Mouse (Mus musculus): ENCODE results near the gene Gpbar1.

The Gpbar1 gene

GRCm38 (mm10) chr1:74295456-74296171 is 17.3 kb downstream of the Gpbar1 start:
- DNase-seq (ENCODE audit: low read depth): peak; percentile 71

DNA sequence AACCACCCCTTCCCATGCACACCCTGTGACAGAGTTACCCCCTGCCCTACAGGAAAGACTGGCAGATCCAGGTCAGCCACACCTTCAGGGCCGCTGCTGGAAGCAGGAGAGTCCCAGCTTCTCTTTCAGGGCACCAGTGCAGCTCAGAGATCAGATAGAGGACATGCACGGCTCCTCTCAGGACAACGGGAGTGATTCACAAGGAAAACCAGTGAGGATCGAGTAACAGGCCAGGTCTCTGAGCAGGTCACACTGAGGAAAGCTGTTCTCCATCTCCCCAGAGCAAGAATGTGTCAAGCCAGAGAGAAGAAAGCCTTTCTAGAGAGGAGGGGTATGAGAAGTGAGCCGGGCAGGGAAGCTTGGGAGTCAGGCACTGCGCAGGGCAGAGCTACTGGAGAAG is 18.1 kb downstream of the Gpbar1 start:
- no peak for DNase-seq (ENCODE audit: low read depth)

GRCm38 (mm10) chr1:74297269-74297668 is 18.9 kb downstream of the Gpbar1 start:
- no peak for DNase-seq (ENCODE audit: low read depth)

GRCm38 (mm10) chr1:74298157-74298750 is 19.9 kb downstream of the Gpbar1 start:
- no peak for DNase-seq (ENCODE audit: low read depth)

- no peak for DNase-seq (ENCODE audit: low read depth)
These were observed 20.6 kb downstream of the Gpbar1 start for GRCm38 (mm10) chr1:74298996-74299395.

GRCm38 (mm10) chr1:74300347-74301110 is 22.2 kb downstream of the Gpbar1 start:
- DNase-seq (ENCODE audit: low read depth): no peak

- DNase-seq (ENCODE audit: low read depth): no peak
These were observed 23.9 kb downstream of the Gpbar1 start for GRCm38 (mm10) chr1:74302229-74302628.

DNA sequence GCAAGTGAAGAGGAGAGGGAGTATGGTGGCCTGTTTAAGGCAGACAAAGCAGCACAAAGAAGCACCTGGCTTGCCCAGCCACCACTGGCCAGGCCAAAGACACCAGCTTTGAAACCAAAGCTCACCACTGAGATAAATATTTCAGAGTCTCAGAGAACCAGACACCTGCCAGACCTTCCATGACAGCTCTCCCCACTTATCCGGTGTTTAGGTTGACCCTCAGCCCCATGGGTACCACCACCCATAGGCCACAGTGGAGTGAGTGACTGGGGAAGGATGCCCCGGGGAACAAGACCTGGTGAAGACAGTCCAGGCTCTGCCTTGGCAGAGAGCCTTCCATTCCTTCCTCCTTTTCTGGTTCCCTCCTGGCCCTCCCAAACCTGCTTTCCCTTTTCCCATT is 24.5 kb downstream of the Gpbar1 start:
- DNase-seq (ENCODE audit: low read depth): no peak

- no peak for DNase-seq (ENCODE audit: low read depth)
These were observed 25.4 kb downstream of the Gpbar1 start for GRCm38 (mm10) chr1:74303509-74304338.

DNA sequence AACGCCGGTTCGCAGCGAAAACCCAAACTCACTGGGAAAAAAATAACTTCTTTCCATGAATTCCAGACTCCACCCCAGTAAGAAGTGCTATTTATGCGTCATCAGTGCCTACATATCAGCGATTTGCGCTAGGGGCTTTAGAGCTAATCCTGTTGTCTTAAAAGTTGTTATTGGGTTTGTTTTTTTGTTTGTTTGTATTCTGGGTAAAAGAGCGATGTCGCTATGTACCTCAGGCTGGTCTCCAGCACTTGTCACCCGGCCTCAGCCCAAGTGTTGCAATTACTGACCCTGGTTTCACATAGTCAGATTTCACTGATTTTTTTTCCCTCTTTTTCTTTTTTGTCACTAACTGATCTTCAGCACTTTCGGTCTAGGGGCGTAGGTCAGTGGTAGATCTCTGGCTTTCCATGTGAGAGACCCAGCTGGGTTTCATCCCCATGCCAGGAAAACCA is 26.0 kb downstream of the Gpbar1 start:
- no peak for DNase-seq (ENCODE audit: low read depth)

DNA sequence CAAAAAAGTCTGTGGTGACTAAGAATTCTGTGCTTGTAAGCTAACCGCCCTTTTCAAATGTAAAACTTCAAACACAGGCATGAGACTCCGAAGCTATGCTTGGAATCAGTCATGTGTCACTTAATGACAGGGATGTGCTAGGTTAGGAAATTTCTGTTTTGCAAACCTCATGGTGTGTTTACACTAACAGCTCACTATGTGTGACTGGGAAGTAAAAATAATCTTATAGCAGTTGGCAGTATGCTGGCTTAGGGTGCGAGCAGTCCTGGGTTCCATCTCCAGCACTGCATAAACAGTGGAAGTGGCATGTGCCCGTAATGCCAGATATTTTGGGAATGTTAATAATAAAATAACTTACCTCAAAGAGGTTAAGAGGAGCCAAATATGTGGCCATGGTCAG is 26.6 kb downstream of the Gpbar1 start:
- no peak for DNase-seq (ENCODE audit: low read depth)

GRCm38 (mm10) chr1:74305522-74305921 is 27.2 kb downstream of the Gpbar1 start, which contains the start of gene Tmbim1:
TSS of gene Tmbim1 (minus strand) at chr1:74305622.
- no peak for DNase-seq (ENCODE audit: low read depth)

DNA sequence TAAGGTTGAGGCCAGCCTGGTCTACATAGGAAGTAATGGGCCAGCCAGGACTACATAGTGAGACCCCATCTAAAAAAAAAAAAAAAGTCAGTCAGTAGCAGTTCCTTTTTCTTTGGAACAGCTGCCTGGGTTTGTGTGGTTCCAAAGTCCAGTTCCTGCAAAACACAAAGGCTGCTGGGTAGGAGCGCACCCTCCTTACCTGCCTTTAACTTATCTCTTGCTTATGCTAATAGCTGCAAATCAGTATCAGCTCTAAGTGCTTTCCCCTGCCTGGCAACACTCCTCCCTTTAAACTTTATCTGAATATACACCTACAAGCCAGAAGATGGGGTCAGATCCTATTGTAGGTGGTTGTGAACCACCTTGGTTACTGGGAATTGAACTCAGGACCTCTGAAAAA is 28.8 kb downstream of the Gpbar1 start:
- DNase-seq (ENCODE audit: low read depth): no peak

DNA sequence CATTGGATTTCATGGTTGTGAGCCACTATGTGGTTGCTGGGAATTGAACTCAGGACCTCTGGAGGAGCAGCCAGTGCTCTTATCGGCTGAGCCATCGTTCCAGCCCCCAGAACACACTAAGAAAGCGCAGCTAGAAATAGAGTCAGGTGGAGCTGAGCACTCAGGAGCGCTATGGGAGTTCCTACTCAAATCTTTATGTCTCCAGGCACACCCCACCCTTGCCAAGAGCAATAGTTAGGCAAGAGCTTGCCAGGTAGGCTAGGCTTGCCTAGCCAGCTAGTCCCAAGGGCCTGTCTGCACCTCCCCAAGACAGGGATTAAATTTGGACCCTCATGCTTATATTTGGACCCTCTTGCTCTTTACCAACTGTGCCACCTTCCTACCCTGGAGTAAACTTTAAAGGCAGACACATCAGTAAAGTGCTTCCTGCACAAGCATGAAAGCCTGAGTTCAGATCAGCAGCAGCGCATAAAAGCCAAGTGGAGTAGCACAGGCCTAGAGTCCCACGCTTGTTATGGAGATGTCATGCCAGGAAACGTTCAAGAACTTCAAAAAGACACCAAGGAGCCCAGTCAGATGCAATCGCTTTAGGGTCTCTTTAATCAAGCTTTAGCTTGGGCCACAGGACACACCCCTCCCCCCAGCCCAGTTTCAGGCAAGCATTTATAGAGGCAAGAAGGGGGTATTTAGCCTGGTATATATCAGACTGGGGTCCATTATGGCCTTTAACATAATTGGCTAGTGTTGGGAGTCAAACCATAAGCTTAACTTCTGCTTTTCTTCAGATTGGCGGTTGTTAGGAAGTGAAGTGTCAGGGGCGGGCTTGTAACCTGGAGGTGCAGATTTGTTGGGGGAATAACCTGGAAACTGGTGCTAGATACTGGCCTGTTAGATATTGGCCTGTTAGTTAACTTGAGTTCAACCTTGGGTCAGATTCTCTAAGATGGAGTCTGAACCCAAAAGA is 29.9 kb downstream of the Gpbar1 start:
- DNase-seq (ENCODE audit: low read depth): no peak

- no peak for DNase-seq (ENCODE audit: low read depth)
These were observed 31.4 kb downstream of the Gpbar1 start for GRCm38 (mm10) chr1:74309767-74310166.

DNA sequence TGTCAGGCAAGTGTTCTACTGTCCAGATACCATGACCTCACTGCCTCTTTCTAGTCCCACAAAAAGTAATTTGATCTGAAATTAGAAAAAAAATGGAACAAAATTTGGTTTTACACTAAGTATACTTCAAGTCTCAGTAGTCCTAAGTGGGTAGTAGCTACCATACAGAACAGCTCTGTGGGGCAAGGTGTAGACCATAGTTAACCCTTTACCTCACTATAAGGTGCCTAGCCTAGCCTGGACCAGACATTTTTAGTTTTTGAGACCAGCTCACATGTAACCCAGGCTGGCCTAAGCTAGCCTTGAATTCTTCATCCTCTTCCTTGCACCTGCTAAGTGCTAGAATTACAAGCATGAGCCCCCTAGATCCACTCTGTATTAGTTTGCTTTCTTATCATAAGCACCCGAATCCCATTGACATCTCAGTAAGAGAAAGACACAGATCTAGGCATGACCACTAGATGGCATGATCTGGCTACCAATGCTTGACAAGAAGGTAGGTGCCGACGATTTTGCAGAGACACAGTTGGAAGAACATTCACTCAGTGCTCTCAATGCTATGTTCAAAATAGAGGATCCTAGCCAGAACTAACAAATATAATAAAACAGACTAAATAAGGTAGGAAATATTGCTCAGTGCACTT is 34.8 kb downstream of the Gpbar1 start:
- peak; percentile 72 for DNase-seq (ENCODE audit: low read depth)

DNA sequence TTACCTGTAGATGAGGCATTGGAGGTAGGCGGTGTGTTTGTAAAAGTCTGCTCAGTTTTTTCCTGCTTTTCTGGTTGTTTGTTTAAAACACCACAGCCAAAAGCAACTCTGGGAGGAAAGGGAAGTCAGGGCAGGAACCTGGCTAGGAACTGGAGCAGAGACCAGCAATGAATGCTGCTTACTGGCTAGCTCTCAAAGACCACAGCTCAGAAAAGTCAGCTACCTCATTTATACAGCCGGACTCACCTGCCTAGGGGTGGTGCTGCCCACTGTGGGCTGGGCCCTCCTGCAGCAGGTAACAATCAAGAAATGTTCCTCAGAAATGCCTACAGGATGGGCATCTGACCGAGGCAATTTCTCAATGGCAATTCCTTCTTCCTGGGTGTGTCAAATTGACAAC is 36.4 kb downstream of the Gpbar1 start:
- DNase-seq (ENCODE audit: low read depth): no peak

DNA sequence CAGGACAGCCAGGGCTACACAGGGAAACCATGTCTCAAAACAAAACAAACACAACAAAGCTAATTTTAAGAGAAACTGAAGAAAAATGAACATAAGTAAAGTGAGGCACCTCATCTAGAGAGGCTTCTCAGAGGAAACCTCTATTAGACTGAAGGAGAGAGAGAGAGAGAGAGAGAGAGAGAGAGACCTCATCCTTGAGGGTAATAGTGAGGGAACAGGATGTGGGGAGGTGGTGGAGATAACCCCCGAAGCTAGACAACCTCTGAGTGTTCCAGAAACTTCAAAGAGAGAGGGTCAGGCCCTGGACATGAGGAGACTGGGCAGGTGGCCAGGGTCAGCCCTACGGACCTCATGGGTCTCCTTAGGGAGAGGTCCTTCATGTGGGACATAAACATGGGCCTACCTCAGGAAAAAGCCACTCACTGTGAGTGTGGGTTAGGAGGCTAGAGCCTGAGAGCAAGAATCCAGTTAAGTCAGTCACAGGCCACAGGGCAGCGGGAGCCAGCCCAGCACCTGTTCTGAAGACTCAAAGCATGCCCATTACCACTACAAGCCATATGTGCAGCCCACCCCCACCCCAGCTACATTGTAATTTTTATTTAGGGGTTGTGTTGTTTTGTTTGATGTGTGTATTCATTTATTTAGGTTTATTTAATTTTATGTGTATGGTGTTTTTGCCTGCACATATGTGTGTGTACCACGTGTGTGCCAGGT is 37.9 kb downstream of the Gpbar1 start:
- no peak for DNase-seq (ENCODE audit: low read depth)

DNA sequence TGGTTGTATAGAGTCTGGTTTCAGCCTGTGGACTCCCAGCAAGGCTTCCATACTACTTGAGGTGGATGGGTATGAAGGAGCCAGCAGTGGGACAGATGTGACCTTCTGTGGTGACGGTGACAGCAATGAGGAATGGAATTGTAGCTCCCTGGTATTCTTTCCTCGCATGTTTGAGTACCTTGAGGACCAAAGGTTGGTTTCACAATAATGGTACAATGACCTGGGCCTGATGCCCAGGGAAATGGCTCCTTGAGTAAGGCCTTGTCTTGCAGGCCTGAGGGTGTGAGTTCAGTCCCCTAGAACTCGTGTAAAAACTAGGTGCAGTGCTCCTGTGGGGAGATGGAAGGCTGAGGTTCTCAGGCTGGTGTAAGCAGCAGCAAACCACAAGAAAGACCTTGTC is 40.4 kb downstream of the Gpbar1 start:
- no peak for DNase-seq (ENCODE audit: low read depth)

- DNase-seq (ENCODE audit: low read depth): no peak
These were observed 43.0 kb downstream of the Gpbar1 start for GRCm38 (mm10) chr1:74321396-74321795.

Data from c-Kit-positive CD71-negative TER-119-negative erythroid progenitor cells, embryonic 14.5 days (primary cell).